Mouse (Mus musculus): ENCODE results near the gene Rpl22.

The Rpl22 gene

GRCm38 (mm10) chr4:152296874-152297861 lies 28.4 kb upstream of the Rpl22 start, which contains the start of gene Icmt:
Icmt (plus strand) TSS chr4:152297227.
- DNase-seq (ENCODE audit: low spot score), result peak; percentile 97

GRCm38 (mm10) chr4:152298836-152299235 lies 26.7 kb upstream of the Rpl22 start:
- no peak for DNase-seq (ENCODE audit: low spot score)

DNA sequence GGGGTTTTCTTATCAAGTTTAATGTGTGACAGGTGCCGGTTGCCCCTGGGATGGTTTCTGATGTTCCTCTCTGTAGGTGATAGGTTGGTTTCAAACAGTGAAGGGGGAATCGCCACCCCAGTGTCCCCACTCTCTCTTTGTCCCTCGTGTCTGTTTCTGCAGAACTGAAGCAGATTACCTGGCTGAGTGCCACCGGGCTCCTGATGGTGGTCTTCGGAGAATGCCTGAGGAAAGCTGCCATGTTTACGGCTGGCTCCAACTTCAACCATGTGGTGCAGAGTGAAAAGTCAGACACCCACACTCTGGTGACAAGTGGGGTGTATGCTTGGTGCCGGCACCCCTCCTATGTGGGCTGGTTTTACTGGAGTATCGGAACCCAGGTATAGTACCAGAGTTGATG lies 25.2 kb upstream of the Rpl22 start:
- no peak for DNase-seq (ENCODE audit: low spot score)

DNA sequence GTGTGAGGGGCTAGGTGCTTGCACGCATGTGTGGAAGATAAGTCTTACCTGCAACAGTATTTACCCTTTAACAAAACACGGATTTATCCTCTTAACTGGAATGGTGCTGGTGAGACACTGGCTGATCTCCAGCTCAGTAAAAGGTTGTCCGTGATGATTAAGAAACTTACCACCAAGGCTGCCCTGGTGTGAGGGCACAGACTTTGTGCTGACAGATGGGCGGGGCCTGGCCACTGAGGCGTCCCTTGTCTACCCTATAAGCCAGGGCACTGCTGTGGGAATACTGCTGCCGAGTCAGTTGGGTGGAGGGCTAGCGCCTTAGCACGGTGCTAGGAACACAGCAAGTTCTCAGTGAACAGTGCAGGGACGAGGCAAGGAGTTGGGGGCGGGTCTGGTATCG lies 23.5 kb upstream of the Rpl22 start:
- no peak for DNase-seq (ENCODE audit: low spot score)

GRCm38 (mm10) chr4:152303172-152303571 lies 22.4 kb upstream of the Rpl22 start:
- no peak for DNase-seq (ENCODE audit: low spot score)

DNA sequence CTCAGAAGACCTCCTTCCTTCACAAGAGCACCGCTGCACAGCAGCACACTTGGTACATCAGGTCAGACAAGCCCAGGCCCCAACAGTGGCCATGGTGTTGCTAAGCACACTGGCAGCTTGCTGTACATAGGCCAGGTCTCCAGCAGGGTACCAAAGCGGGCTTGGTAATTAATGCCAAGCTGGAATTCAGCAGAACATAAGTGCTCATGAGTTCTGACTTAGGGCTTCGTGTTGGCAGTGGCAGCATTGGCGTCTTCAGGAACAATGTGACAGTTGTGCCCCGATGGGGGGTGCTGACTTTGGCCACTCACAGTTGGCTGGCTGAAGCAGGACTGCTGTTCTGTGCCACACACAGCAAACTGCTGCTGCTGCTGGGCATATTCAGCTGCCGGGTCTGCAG lies 20.9 kb upstream of the Rpl22 start:
- DNase-seq (ENCODE audit: low spot score), result no peak

DNA sequence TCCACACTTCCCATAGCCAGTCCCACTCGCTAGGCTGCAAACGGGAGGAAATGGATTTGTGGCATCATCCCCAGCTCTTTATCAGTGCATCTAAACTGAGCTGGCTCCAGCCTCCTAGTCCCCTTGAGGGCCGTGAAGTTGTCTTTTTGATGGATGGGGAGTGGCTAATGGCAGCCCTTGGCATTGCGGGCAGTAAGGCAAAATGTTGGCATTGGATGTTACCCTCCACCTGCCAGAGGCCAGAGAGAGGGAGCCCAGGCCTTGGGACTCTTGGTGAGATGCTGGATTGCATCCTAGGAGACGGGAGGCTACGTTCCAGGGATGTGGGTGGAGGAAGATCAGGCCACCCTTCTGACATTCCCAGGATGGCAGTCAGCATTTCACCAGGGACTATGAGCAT lies 19.6 kb upstream of the Rpl22 start:
- DNase-seq (ENCODE audit: low spot score), result no peak

DNA sequence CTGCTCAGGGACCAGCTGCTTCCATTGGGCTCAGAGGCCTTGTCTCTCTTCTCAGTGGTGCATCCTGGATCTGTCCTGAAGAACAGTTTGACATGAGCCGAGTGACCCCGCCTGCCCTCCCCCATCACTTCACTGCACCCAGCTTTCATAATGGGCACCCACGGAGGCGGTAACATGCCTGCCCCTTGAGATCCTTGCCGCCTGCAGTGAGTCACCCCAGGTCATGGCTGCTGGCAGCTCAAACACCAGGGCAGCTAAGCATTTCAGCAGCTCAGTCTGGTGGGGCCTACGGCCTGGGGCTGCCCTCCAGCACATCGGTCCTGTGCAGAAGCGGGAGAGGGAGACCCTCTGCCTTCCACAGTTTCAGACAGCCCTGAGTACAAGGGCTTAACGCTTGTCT lies 18.0 kb upstream of the Rpl22 start:
- DNase-seq (ENCODE audit: low spot score), result no peak

DNA sequence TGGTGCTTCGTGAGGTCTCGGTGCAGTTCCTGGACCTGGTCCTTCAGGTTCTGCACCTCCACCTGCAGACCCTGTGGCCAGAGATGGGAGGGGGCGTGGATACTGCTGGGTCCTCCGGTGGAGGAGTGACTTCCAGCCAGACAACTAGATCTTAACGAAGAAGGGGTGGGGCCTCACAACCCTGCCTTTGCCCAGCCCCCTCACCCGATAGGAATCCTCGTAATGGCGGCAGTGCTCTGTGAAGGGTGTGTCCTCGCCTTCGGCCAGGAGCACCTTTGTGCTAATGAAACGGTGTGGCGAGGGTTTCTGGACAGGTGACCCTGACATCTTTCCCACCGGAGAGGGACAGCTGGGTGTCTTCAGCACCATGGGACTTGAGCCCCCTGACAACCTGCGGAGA lies 13.4 kb upstream of the Rpl22 start:
- DNase-seq (ENCODE audit: low spot score), result peak; percentile 45

GRCm38 (mm10) chr4:152313211-152313632 lies 12.3 kb upstream of the Rpl22 start:
- DNase-seq (ENCODE audit: low spot score), result peak; percentile 64

DNA sequence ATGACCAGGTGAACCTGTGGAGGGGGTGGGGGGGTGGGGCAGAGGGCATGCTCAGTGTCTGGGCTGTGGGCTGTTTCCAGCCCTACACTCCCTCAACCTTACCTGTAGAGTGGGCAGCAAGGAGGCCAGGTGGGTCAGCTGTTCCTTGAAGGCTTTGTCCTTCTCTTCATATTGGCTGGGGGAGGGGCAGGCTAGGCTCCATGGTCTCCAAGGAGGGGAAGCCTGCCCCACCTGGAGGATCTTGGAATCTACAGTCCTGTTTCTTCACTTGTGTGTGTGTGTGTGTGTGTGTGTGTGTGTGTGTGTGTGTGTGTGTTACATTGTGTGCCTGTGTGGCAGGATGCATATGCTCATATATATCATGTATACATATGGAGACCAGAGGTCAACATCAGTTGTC lies 11.6 kb upstream of the Rpl22 start:
- DNase-seq (ENCODE audit: low spot score), result peak; percentile 55

DNA sequence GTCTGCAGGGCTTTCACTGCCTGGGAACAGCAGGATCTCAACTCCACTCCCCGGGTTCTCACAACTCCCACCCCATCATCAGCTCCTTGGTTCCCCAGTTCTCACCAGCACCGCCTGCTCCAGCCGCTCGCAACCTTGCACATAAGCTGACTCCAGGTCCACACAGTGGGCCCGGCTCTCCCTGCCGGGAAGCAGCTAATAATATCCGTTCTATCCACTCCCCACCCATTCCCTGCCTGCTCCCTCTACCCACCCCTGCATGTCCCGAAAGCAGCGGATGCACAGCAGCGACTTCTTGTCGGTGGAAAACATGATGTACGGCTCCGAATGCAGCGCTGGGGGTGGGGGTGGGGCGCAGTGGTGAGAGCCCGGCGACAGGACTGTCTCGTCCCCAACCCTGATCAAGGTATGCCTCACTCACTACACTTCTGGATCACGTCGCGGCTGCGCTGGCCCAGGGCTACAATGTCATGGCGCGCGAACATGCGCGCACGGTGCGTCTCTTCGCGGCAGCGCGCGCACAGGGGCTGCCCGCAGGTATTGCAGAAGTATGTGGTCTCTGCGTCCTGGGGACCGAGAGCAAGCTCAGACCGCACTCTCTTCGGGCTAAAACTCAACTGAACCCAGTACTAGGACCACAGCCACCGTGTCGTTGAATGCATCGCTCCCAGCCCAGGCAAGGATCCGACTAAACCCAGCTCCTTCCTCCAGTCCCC lies 9.9 kb upstream of the Rpl22 start:
- no peak for DNase-seq (ENCODE audit: low spot score)

- no peak for DNase-seq (ENCODE audit: low spot score)
These were observed 7.9 kb upstream of the Rpl22 start for GRCm38 (mm10) chr4:152317631-152318033.

DNA sequence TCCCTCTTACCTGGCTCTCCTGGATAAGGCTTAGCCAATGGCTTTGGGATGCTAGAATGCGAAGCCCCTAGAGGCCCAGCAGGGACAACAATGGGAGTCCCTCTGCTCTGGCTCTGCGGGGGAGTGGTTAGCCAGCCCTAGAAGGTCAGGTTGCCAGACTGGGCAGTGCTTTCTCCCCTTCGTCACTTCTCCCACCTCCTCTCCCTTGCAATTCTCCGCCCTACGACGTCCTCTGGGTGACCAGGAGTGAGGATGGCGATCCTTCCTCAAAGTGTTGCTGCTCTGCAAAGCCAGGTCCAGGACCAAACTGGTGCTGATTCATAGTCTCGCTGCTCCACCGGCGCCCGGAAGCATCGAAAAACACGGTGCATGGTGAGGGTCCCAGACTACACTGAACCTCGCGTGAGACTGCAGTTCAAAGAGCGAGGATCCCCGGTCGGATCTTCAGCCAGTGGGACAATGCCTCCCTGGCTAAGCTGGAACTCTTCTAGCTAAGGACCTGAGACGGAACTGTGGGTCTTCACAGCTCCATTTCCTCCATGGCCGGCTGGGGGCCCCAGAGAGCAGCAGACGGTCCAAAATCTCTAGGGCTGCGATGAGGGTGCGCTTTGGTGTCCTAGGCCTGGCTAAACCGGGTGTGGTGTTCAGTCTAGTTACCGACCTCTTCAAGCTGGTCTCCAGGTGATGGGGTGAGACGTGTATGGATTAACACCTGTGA lies 6.9 kb upstream of the Rpl22 start, which contains the start of gene Rnf207:
Gene Rnf207, minus strand, starts transcription at position 477 of the 718 bp plus-strand sequence.
- peak; percentile 67 for DNase-seq (ENCODE audit: low spot score)

GRCm38 (mm10) chr4:152321464-152321863 lies 4.1 kb upstream of the Rpl22 start:
- DNase-seq (ENCODE audit: low spot score), result no peak

- DNase-seq (ENCODE audit: low spot score), result no peak
These were observed 640 bp upstream of the Rpl22 start for GRCm38 (mm10) chr4:152324641-152325562.

DNA sequence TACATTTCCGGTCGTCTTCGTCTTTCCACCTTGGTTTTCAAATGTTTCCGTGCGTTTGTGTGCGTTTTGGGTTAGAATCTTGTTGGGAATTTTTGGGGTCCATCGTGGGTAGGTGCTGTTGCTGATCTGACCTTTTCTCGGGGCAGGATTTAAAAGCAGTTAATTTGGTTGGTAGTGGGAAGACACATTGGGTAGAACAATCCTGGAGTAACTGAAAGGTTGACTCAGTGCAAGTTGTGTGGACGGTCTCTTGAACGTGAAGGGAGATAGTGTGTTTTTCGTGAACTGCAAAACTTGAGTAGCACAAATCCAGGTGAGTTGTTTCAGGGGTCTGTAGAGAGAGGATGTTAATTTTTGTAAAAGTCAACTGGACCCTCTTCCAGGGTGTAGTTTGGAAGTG lies 1.0 kb downstream of the Rpl22 start:
- DNase-seq (ENCODE audit: low spot score), result no peak

DNA sequence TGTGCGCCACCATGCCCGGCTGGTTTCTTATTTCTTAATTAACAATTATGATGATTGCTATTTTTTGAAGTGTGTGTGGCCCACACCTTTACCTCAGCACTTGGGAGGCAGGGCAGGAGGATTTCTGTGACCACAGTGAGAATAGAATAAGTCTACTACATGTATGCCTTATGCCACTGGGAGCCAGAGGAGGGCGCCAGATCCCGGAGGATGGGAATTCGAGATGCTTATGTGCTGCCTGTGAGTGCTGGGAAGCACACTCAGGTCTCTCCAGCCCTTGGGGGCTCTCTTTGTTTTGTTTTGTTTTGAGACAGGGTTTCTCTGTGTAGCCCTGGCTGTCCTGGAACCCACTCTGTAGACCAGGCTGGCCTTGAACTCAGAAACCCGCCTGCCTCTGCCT lies 3.1 kb downstream of the Rpl22 start:
- DNase-seq (ENCODE audit: low spot score), result peak; percentile 65

DNA sequence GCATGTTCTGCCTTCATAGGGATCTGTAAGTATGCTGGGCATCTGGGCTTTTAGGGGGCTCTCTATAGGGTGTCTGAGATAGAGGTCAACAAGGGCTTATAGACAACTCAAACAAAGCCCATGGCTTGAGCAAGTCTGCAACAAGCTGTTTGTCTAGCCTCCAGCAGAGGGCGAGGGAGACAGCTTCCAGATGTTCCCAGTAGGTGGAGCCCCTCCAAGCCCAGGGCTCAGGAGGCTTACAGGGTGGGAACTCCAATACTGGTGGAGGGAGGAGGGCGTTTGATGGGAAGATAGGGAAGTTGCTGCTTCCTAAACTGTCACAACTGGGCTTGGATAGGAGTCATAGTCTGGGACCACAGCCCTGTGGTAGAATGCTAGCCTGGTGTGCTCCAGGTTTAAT lies 7.4 kb downstream of the Rpl22 start:
- peak; percentile 88 for DNase-seq (ENCODE audit: low spot score)

DNA sequence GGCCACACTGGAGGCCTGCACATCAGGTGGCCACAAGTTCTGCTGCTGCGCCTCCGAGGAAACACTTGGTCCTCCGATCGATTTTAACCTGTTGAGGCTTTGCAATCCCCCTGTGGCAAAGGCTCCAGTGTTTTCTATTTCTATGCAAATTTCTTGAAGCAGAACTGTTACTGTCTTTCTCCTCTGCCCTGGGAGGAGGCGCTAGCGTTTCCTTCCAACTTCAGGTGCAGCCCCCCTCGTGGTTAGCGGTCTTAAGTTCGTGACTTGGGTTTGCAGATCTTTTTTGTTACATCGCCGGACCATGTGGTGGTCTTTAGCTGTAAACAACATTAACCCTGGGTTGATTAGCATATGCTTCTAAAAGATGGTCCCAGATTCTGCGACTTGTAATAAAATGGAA lies 8.0 kb downstream of the Rpl22 start:
- DNase-seq (ENCODE audit: low spot score), result no peak

GRCm38 (mm10) chr4:152337772-152338171 lies 12.2 kb downstream of the Rpl22 start:
- no peak for DNase-seq (ENCODE audit: low spot score)

Data from embryo, embryonic 10 days (tissue).